Mouse (Mus musculus): ENCODE results near the gene Dctn3. TPM values are rescaled to one million over a fixed set of nuclear protein-coding genes. Genes with fewer than 3 reads are reported as not detected.

Gene Dctn3
- polyA plus RNA-seq, 1 experiment from 2014 or later = 65.2 TPM

- Histone ChIP-seq H3K9ac (replicated peaks) (no peak overlapping the region), H3K27me3 (ENCODE audit: insufficient read depth, low read length) (peaks cover 81% of the 10 kb centered on the region)
- 20% methylated on average over 20 of the region's 20 CpGs for WGBS (ENCODE audit: insufficient replicate concordance)
Observed at GRCm38 (mm10) chr4:41726826-41727621, 4.1 kb upstream of the Dctn3 start.

GRCm38 (mm10) chr4:41716834-41717233 lies 6.1 kb downstream of the Dctn3 start:
- ATAC-seq (no peak), DNase-seq (no peak)
- Histone ChIP-seq H3K4me2 (ENCODE audit: low read depth, low read length) (no peak overlapping the region), H3K4me3 (ENCODE audit: low read depth, low read length) (no peak overlapping the region), H3K9ac (replicated peaks) (no peak overlapping the region), H3K4me1 (ENCODE audit: insufficient read depth) (peaks cover 19% of the 10 kb centered on the region), H3K36me3 (replicated peaks; ENCODE audit: insufficient read depth, low read length) (peaks cover 30% of the 10 kb centered on the region), H3K27ac (ENCODE audit: low read depth) (no peak overlapping the region), H3K9me3 (ENCODE audit: low read length) (no peaks in the 10 kb centered on the region), H3K27me3 (ENCODE audit: insufficient read depth, low read length) (no peaks in the 10 kb centered on the region)
- TF ChIP-seq EP300 (IDR thresholded peaks at IDR 0.05; ENCODE audit: low read depth) (no peak), CTCF (IDR thresholded peaks at IDR 0.05; ENCODE audit: low read depth) (no peak)
- WGBS (ENCODE audit: insufficient replicate concordance) = 83% methylated on average over 6 of the region's 6 CpGs

More at GRCm38 (mm10) chr4:41726826-41727621, 4.1 kb upstream of the Dctn3 start:
- Histone ChIP-seq H3K9me3 (ENCODE audit: low read length) (no peaks in the 10 kb centered on the region), H3K27ac (ENCODE audit: low read depth) (no peak overlapping the region), H3K36me3 (replicated peaks; ENCODE audit: insufficient read depth, low read length) (no peaks in the 10 kb centered on the region), H3K4me2 (ENCODE audit: low read depth, low read length) (no peak overlapping the region), H3K4me3 (ENCODE audit: low read depth, low read length) (no peak overlapping the region), H3K4me1 (ENCODE audit: insufficient read depth) (peaks cover 21% of the 10 kb centered on the region)
- DNase-seq (no peak), ATAC-seq (no peak)
- TF ChIP-seq EP300 (IDR thresholded peaks at IDR 0.05; ENCODE audit: low read depth) (no peak), CTCF (IDR thresholded peaks at IDR 0.05; ENCODE audit: low read depth) (no peak)

GRCm38 (mm10) chr4:41715596-41715995 lies 7.4 kb downstream of the Dctn3 start:
- no peak overlapping the region for H3K27ac ChIP-seq (ENCODE audit: low read depth)
- 72% methylated on average over 5 of the region's 5 CpGs for WGBS (ENCODE audit: insufficient replicate concordance)
- no peak overlapping the region for H3K9ac ChIP-seq (replicated peaks)
- peaks cover 15% of the 10 kb centered on the region for H3K4me1 ChIP-seq (ENCODE audit: insufficient read depth)
- no peak for ATAC-seq
- no peak for TF ChIP-seq EP300 (IDR thresholded peaks at IDR 0.05; ENCODE audit: low read depth)
- TF ChIP-seq CTCF (IDR thresholded peaks at IDR 0.05; ENCODE audit: low read depth) = peak; percentile 67
- H3K4me3 ChIP-seq (ENCODE audit: low read depth, low read length) = no peak overlapping the region
- no peaks in the 10 kb centered on the region for H3K9me3 ChIP-seq (ENCODE audit: low read length)
- DNase-seq = no peak
- peaks cover 30% of the 10 kb centered on the region for H3K36me3 ChIP-seq (replicated peaks; ENCODE audit: insufficient read depth, low read length)
- H3K27me3 ChIP-seq (ENCODE audit: insufficient read depth, low read length) = no peaks in the 10 kb centered on the region
- H3K4me2 ChIP-seq (ENCODE audit: low read depth, low read length) = no peak overlapping the region

GRCm38 (mm10) chr4:41715082-41715481 lies 7.9 kb downstream of the Dctn3 start:
- H3K27me3 ChIP-seq (ENCODE audit: insufficient read depth, low read length) = no peaks in the 10 kb centered on the region
- TF ChIP-seq CTCF (IDR thresholded peaks at IDR 0.05; ENCODE audit: low read depth) = no peak
- no peak for TF ChIP-seq EP300 (IDR thresholded peaks at IDR 0.05; ENCODE audit: low read depth)
- DNase-seq (no peak), ATAC-seq (no peak)
- no peak overlapping the region for H3K4me2 ChIP-seq (ENCODE audit: low read depth, low read length)
- no peak overlapping the region for H3K4me3 ChIP-seq (ENCODE audit: low read depth, low read length)
- H3K9ac ChIP-seq (replicated peaks) = no peak overlapping the region
- 70% methylated on average over 8 of the region's 8 CpGs for WGBS (ENCODE audit: insufficient replicate concordance)
- peaks cover 30% of the 10 kb centered on the region for H3K36me3 ChIP-seq (replicated peaks; ENCODE audit: insufficient read depth, low read length)
- H3K27ac ChIP-seq (ENCODE audit: low read depth) = no peak overlapping the region
- H3K4me1 ChIP-seq (ENCODE audit: insufficient read depth) = peaks cover 15% of the 10 kb centered on the region
- no peaks in the 10 kb centered on the region for H3K9me3 ChIP-seq (ENCODE audit: low read length)

GRCm38 (mm10) chr4:41714276-41714675 lies 8.7 kb downstream of the Dctn3 start:
- Histone ChIP-seq H3K27ac (ENCODE audit: low read depth) (no peak overlapping the region), H3K27me3 (ENCODE audit: insufficient read depth, low read length) (no peaks in the 10 kb centered on the region), H3K4me3 (ENCODE audit: low read depth, low read length) (no peak overlapping the region), H3K36me3 (replicated peaks; ENCODE audit: insufficient read depth, low read length) (peaks cover 26% of the 10 kb centered on the region), H3K9me3 (ENCODE audit: low read length) (no peaks in the 10 kb centered on the region), H3K9ac (replicated peaks) (no peak overlapping the region), H3K4me1 (ENCODE audit: insufficient read depth) (peaks cover 15% of the 10 kb centered on the region), H3K4me2 (ENCODE audit: low read depth, low read length) (peak overlapping the region; percentile 96)
- WGBS (ENCODE audit: insufficient replicate concordance) = 17% methylated on average over 8 of the region's 8 CpGs
- DNase-seq (peak; percentile 60), ATAC-seq (no peak)
- TF ChIP-seq CTCF (IDR thresholded peaks at IDR 0.05; ENCODE audit: low read depth) = peak; percentile 85
- no peak for TF ChIP-seq EP300 (IDR thresholded peaks at IDR 0.05; ENCODE audit: low read depth)

GRCm38 (mm10) chr4:41713197-41714067 lies 9.5 kb downstream of the Dctn3 start, which contains the start of gene Rpp25l:
Rpp25l (minus strand) TSS chr4:41713534.
- H3K9ac ChIP-seq (replicated peaks) = peak within 1 kb of the TSS; percentile 83
- H3K36me3 ChIP-seq (replicated peaks; ENCODE audit: insufficient read depth, low read length) = peaks cover 17% of the 10 kb centered on the region
- peak; percentile 34 for TF ChIP-seq CTCF (IDR thresholded peaks at IDR 0.05; ENCODE audit: low read depth)
- no peak for TF ChIP-seq EP300 (IDR thresholded peaks at IDR 0.05; ENCODE audit: low read depth)
- ATAC-seq (peak; percentile 88), DNase-seq (peak; percentile 93)
- peak within 1 kb of the TSS; percentile 61 for H3K27ac ChIP-seq (ENCODE audit: low read depth)
- H3K9me3 ChIP-seq (ENCODE audit: low read length) = no peaks in the 10 kb centered on the region
- peak within 1 kb of the TSS; percentile 74 for H3K4me3 ChIP-seq (ENCODE audit: low read depth, low read length)
- peak within 1 kb of the TSS; percentile 96 for H3K4me2 ChIP-seq (ENCODE audit: low read depth, low read length)
- H3K4me1 ChIP-seq (ENCODE audit: insufficient read depth) = peaks cover 15% of the 10 kb centered on the region
- WGBS (ENCODE audit: insufficient replicate concordance) = 0% methylated on average over 61 of the region's 61 CpGs
- H3K27me3 ChIP-seq (ENCODE audit: insufficient read depth, low read length) = no peaks in the 10 kb centered on the region

Data from liver, postnatal 0 days (tissue).